Mouse (Mus musculus) heart, adult 10 weeks (tissue): ENCODE measurements around the gene Btbd35f11. TPM values are rescaled to one million over a fixed set of nuclear protein-coding genes. Genes with fewer than 3 reads are reported as not detected.

Experiments used
- polyA plus RNA-seq: library from polyadenylated mRNA; stranded (reverse); fragments of 350-450 nt; fragmentation: Illumina TruSeq; extraction: RNeasy Lipid Tissue Mini Kit (QIAGEN cat#74804); gene quantifications from one replicate; pipeline ENCODE4 v1.2.3, GENCODE M21; 2014; ENCODE audit warnings: low read depth, low replicate concordance

Gene Btbd35f11
- not detected for polyA plus RNA-seq

GRCm38 (mm10) chrX:3443590-3443989 lies at the start of gene Btbd35f11:
Gene Btbd35f11 (minus strand): TSS chrX:3443690.

Other genes with a start within 250 kb of the Btbd35f11 start
- not detected for gene Btbd35f24, start 247.9 kb downstream of the Btbd35f11 start, polyA plus RNA-seq